Mouse (Mus musculus): ENCODE measurements at regions not wholly inside any gene's neighbourhood (a gene's known extent, or its start where the extent isn't known, plus 50 kb on each side); places are given as distances from the start of the nearest gene placed in this dataset.

DNA sequence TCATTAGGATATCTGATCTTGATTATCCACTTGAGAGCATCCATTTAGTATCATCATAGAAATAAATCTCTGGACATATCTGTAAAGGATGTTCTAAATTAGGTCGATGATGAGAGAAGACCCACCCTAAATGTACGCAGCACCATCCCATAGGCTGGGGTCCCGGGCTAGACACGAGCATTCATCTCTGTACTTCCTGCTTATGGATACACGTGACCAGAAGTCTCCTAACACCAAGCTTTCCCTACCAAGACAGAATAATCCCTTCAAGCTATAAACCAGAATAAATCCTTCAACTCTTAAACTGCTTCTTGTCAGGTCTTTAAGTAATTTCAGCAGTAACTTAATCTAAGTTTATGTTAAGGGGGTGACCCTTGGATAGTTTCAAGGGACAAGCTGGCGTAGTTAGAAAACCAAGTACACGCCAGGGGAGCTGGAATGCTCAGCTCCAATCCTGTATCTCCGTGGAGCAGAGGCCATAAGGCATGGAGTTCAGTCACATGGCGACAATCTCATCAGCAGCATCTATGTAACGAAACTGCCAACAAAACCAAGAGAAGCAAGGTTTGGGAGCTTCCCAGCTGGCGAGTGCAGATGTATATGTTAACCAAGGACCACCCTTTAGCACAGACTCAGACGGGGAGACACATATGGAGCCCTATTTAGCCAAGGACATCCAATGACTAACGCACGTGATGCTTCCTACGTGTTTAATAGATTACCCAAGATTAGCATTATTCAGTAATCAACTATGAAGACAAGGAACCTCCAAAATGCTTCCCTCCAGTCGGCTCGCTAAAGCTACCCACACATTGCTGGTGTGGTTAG is 76.3 kb upstream of the Spdye4c start:
- CTCF ChIA-PET: interaction anchor here (1.3 to 1.4 kb wide), 2 partner anchors 9 to 30 kb away, joined by 4 to 6 read pairs; no protein-coding TSS in a partner anchor
- POLR2A ChIA-PET: no interaction called here
- in situ Hi-C loops (cut with MboI; ENCODE audit: low pct_unique_long_range_greater_than_20kb): no loop called here
- DNase-seq (ENCODE audit: low read depth, low spot score): no peak
- no peak for ATAC-seq
- no peaks in the 10 kb centered on the region for H3K27me3 ChIP-seq
- no peak for TF ChIP-seq CTCF (IDR thresholded peaks at IDR 0.05)

- no peaks in the 10 kb centered on the region for H3K27me3 ChIP-seq
- in situ Hi-C loops (cut with MboI; ENCODE audit: low pct_unique_long_range_greater_than_20kb): no loop called here
- no peak for TF ChIP-seq CTCF (IDR thresholded peaks at IDR 0.05)
- ATAC-seq (no peak), DNase-seq (ENCODE audit: low read depth, low spot score) (no peak)
- CTCF ChIA-PET: interaction anchor here (0.6 to 1.4 kb wide), 3 partner anchors 10 to 28 kb away, joined by 3 to 6 read pairs (median 4); no protein-coding TSS in a partner anchor
- POLR2A ChIA-PET: no interaction called here
Measured at GRCm38 (mm10) chr2:128515701-128516100, 75.3 kb upstream of the Spdye4c start.

GRCm38 (mm10) chr2:128516694-128517093 is 74.3 kb upstream of the Spdye4c start:
- DNase-seq (ENCODE audit: low read depth, low spot score): no peak
- in situ Hi-C loops (cut with MboI; ENCODE audit: low pct_unique_long_range_greater_than_20kb): no loop called here
- ChIA-PET POLR2A (no interaction called here), CTCF (interaction anchor here (1.1 to 1.3 kb wide), 2 partner anchors 8 to 22 kb away, joined by 3 to 4 read pairs; no protein-coding TSS in a partner anchor)
- no peaks in the 10 kb centered on the region for H3K27me3 ChIP-seq
- no peak for TF ChIP-seq CTCF (IDR thresholded peaks at IDR 0.05)
- ATAC-seq: no peak

GRCm38 (mm10) chr2:128518142-128518541 is 72.9 kb upstream of the Spdye4c start:
- ChIA-PET POLR2A (no interaction called here), CTCF (interaction anchor here (1.3 kb wide), 1 partner anchor 10 kb away, joined by 3 read pairs; no protein-coding TSS in a partner anchor)
- H3K27me3 ChIP-seq: no peaks in the 10 kb centered on the region
- TF ChIP-seq CTCF (IDR thresholded peaks at IDR 0.05): no peak
- in situ Hi-C loops (cut with MboI; ENCODE audit: low pct_unique_long_range_greater_than_20kb): no loop called here
- ATAC-seq: no peak
- DNase-seq (ENCODE audit: low read depth, low spot score): no peak

DNA sequence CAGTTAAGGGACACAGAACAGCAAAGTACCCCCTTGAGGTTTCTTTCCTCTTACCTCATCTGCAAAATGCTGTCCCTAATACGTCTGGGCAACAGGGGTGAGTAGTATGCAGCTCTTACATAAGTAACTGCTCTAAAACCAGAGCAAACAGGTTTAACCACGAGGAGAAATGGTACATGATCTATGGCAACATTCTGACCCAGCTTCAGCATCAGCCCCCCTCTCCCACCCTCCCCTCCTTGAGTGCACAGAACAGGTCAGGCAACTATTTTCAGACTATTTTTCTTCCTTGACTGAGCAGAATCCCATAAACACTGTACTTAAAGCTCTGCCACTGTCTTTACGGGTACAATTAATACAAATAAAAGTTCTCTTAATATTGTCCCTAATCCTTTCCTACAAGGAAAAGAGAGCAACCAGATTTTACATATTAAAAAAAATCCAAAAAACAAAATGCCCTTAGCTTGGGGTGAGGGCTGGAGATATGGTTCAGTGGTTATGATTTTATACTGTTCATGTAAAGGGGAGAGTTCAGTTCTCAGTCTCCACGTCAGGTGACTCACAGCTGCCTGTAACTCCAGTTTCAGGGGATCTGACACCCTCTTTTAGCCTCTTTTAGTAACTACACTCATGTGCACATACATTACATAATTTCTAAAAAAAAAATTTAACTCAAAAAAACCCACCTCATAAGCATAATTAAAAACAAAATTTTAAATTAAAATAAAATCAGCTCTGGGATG is 69.1 kb upstream of the Spdye4c start:
- ChIA-PET CTCF (interaction anchor here (0.8 to 3.4 kb wide), 2 partner anchors 14 to 16 kb away, joined by 3 to 10 read pairs; no protein-coding TSS in a partner anchor), POLR2A (no interaction called here)
- no peaks in the 10 kb centered on the region for H3K27me3 ChIP-seq
- TF ChIP-seq CTCF (IDR thresholded peaks at IDR 0.05): no peak
- in situ Hi-C loops (cut with MboI; ENCODE audit: low pct_unique_long_range_greater_than_20kb): no loop called here
- no peak for DNase-seq (ENCODE audit: low read depth, low spot score)
- ATAC-seq: no peak

GRCm38 (mm10) chr2:128523425-128524108 is 67.4 kb upstream of the Spdye4c start:
- peaks cover 5% of the 10 kb centered on the region for H3K27me3 ChIP-seq
- DNase-seq (ENCODE audit: low read depth, low spot score) (no peak), ATAC-seq (no peak)
- POLR2A ChIA-PET: no interaction called here
- CTCF ChIA-PET: interaction anchor here (2.1 to 3.4 kb wide), 2 partner anchors 10 to 12 kb away, joined by 7 to 10 read pairs; no protein-coding TSS in a partner anchor
- in situ Hi-C loops (cut with MboI; ENCODE audit: low pct_unique_long_range_greater_than_20kb): no loop called here
- TF ChIP-seq CTCF (IDR thresholded peaks at IDR 0.05): no peak

DNA sequence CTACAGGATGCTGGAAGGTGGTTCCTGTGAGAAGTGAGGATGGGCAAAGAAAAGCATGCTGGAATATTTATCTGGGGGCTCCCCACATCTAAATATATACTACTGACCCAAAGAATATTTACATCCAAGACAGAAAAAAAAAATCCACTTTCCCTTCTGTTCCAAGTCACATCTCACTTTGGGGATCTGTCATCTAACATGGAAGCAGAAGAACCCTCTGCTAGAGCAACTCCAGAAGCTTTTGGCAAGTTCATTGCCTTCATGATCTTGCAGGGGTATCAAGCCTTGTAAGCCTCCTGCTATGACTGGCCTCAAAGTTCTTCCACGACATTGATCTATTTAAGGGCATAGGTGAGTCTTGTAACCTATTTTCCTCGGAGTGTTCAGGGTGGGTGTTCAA is 64.9 kb upstream of the Spdye4c start:
- in situ Hi-C loops (cut with MboI; ENCODE audit: low pct_unique_long_range_greater_than_20kb): no loop called here

DNA sequence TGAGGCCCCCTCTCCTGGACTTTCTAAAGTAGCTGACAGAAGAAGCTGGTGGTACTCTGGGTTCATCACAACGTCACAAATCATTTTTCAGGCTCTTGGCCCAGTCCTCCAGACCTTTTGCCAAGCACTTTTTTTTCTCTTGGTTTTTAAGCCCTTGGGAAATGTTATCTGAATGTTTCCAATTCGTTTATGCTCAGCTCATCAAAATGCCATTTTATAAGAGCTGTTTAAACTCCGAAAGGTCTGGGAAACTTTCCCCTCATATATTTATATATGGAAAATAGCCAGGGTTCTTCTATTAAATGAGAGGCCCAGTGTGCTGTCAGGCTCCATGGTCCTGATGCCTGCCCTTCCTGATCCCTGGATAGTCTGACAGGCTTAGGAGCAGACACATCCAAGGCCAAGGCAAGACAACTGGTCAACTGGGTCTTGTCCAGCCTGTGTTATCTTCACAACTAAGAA is 64.1 kb upstream of the Spdye4c start:
- no peak for TF ChIP-seq CTCF (IDR thresholded peaks at IDR 0.05)
- DNase-seq (ENCODE audit: low read depth, low spot score) (no peak), ATAC-seq (no peak)
- H3K27me3 ChIP-seq: peaks cover 7% of the 10 kb centered on the region
- POLR2A ChIA-PET: no interaction called here
- in situ Hi-C loops (cut with MboI; ENCODE audit: low pct_unique_long_range_greater_than_20kb): no loop called here
- CTCF ChIA-PET: no interaction called here

More for the DNA sequence above, 64.9 kb upstream of the Spdye4c start:
- peaks cover 7% of the 10 kb centered on the region for H3K27me3 ChIP-seq
- no peak for DNase-seq (ENCODE audit: low read depth, low spot score)
- TF ChIP-seq CTCF (IDR thresholded peaks at IDR 0.05): no peak
- ChIA-PET POLR2A (no interaction called here), CTCF (no interaction called here)
- no peak for ATAC-seq

DNA sequence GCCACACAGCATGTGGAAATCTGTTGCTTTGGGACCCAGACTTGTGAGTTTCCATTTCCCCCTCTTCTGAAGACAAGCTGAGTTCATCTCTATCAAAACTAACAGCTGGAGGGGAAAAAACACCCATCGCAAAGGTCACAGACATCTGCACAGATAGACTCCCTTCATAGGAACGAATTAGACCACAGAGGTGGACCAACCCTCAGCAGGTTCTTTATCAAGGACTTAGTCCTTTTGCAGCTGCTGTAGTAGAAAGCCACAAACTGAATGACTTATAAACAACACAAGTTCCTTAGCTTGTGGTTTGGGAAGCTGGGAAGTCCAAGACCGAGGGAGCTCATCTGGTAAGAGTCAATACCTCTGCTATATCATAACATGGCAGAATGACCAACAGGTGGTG is 54.7 kb upstream of the Spdye4c start:
- in situ Hi-C loops (cut with MboI; ENCODE audit: low pct_unique_long_range_greater_than_20kb): loop anchor here (5.0 kb wide), 1 partner anchor 64 kb away; no protein-coding TSS in a partner anchor
- no peak for TF ChIP-seq CTCF (IDR thresholded peaks at IDR 0.05)
- no peak for DNase-seq (ENCODE audit: low read depth, low spot score)
- ChIA-PET POLR2A (no interaction called here), CTCF (interaction anchor here (2.1 kb wide), 1 partner anchor 13 kb away, joined by 10 read pairs; no protein-coding TSS in a partner anchor)
- ATAC-seq: no peak
- no peaks in the 10 kb centered on the region for H3K27me3 ChIP-seq

DNA sequence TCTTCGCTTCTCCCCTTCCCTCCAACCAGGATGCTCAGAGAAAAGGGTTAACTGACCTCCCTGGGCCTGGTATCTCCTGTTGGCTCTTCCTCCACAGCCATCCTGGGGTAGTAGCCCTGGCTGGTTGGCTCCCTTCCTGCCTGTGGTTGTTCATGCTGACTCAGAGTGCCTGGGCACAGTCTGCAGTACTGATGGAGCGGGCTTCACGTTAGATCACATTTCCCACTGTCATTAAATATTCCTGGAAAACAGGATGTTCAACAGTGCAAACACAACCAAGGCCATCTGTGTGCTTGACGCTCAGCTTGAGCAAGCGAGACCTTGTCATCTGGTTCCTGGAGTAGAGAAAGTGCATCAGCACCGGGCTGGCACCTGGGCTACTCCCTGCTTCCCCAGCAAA is 53.6 kb upstream of the Spdye4c start:
- DNase-seq (ENCODE audit: low read depth, low spot score) (no peak), ATAC-seq (peak; percentile 54)
- in situ Hi-C loops (cut with MboI; ENCODE audit: low pct_unique_long_range_greater_than_20kb): loop anchor here (5.0 kb wide), 1 partner anchor 65 kb away; no protein-coding TSS in a partner anchor
- ChIA-PET CTCF (interaction anchor here (1.5 kb wide), 1 partner anchor 113 kb away, joined by 3 read pairs; no protein-coding TSS in a partner anchor), POLR2A (no interaction called here)
- no peaks in the 10 kb centered on the region for H3K27me3 ChIP-seq
- no peak for TF ChIP-seq CTCF (IDR thresholded peaks at IDR 0.05)
